Mouse (Mus musculus) liver, adult 2 months (tissue): ENCODE measurements at regions not wholly inside any gene's neighbourhood (a gene's known extent, or its start where the extent isn't known, plus 50 kb on each side); places are given as distances from the start of the nearest gene placed in this dataset.

ENCODE experiments used
- DNase-seq: peaks from one replicate; pipeline ENCODE4 v3.0.0-alpha.2; 2011; ENCODE audit warnings: low read depth, low spot score; ENCODE audit errors: extremely low read depth
- H3K27ac ChIP-seq: fragments of 200-500 bp; replicated peaks from 2 replicates; pipeline ENCODE4 v1.5.1; 2012; ENCODE audit warnings: low read depth, mild to moderate bottlenecking, control low read depth, inconsistent platforms, low read length; ENCODE audit not compliant: insufficient read depth
- H3K27me3 ChIP-seq: fragments of 200-500 bp; 2 replicates; pipeline ENCODE4 v1.6.1; 2012; ENCODE audit warnings: mild to moderate bottlenecking, moderate library complexity, low read length, inconsistent platforms; ENCODE audit not compliant: control insufficient read depth, insufficient read depth
- H3K36me3 ChIP-seq: fragments of 200-500 bp; 2 replicates; pipeline ENCODE4 v1.6.1; 2012; ENCODE audit warnings: low read length, inconsistent platforms; ENCODE audit not compliant: control insufficient read depth, insufficient read depth
- H3K4me1 ChIP-seq: fragments of 200-500 bp; 2 replicates; pipeline ENCODE4 v1.6.1; 2011; ENCODE audit warnings: low read length; ENCODE audit not compliant: control insufficient read depth, insufficient read depth
- H3K4me3 ChIP-seq: fragments of 200-500 bp; 2 replicates; pipeline ENCODE4 v1.5.1; 2011; ENCODE audit warnings: low read depth, mild to moderate bottlenecking, control low read depth, low read length, moderate library complexity; ENCODE audit not compliant: insufficient read depth
- H3K79me2 ChIP-seq: fragments of 200-500 bp; 2 replicates; pipeline ENCODE4 v1.6.1; 2012; ENCODE audit warnings: inconsistent platforms, mild to moderate bottlenecking, low read length, moderate library complexity; ENCODE audit not compliant: control insufficient read depth, insufficient read depth
- H3K9ac ChIP-seq: fragments of 200-500 bp; 2 replicates; pipeline ENCODE4 v1.6.1; 2012; ENCODE audit warnings: low read depth, mild to moderate bottlenecking, control low read depth, inconsistent platforms, low read length
- CTCF ChIP-seq: fragments of 200-500 bp; IDR thresholded peaks from 2 replicates; pipeline ENCODE4 v1.5.1; 2011; ENCODE audit warnings: low read depth, low read length, control low read depth
- POLR2A ChIP-seq: fragments of 200-500 bp; IDR thresholded peaks from 2 replicates; pipeline ENCODE4 v1.6.1; 2011; ENCODE audit warnings: low read length, control low read depth; ENCODE audit not compliant: insufficient read depth; ENCODE audit errors: extremely low read depth
- WGBS: fragments of 180-500 bp; shearing (Covaris S2); methylation state at CpG from one replicate; pipeline ENCODE4 v1.1.7; 2018; 5-methylcytosine and 5-hydroxymethylcytosine counted together

- H3K36me3 ChIP-seq, result no peaks in the 10 kb centered on the region
- DNase-seq, result no peak
- WGBS, result 80% methylated on average over 3 of the region's 3 CpGs
Measured at GRCm38 (mm10) chr4:100037868-100038267, 57.7 kb upstream of the Ror1 start.

DNA sequence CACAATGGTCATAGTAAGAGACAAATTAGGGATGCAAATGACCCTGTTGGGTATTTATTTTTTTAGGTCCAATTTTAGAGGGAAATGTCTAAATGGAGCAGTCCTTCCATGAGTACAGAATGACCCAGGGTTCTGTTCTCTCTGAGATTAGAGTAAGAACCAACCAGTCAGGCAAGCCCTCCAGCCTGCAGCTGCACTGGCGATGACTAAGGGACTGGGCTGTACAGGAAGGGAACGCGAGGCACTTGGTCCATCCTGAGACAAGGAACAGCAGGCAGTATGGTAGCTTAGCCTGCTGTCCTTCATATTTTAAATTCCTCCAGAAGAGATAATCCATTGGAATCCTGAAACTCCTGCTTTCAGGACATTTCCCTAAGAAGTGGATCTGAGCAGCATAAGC, 55.9 kb upstream of the Ror1 start:
- H3K4me3 ChIP-seq, result no peak overlapping the region
- no peak for TF ChIP-seq POLR2A
- TF ChIP-seq CTCF, result no peak
- WGBS, result 80% methylated on average over 3 of the region's 3 CpGs
- no peaks in the 10 kb centered on the region for H3K36me3 ChIP-seq
- H3K27me3 ChIP-seq, result no peaks in the 10 kb centered on the region
- H3K4me1 ChIP-seq, result 0 out of 2 replicates have a peak, but pooled peaks cover 1% of the 10 kb centered on the region
- H3K9ac ChIP-seq, result no peak overlapping the region
- H3K79me2 ChIP-seq, result no peaks in the 10 kb centered on the region
- no peak for DNase-seq
- no peak overlapping the region for H3K27ac ChIP-seq

More at GRCm38 (mm10) chr4:100037868-100038267, 57.7 kb upstream of the Ror1 start:
- Histone ChIP-seq H3K4me1 (0 out of 2 replicates have a peak, but pooled peaks cover 1% of the 10 kb centered on the region), H3K27ac (no peak overlapping the region), H3K9ac (no peak overlapping the region), H3K4me3 (no peak overlapping the region), H3K79me2 (no peaks in the 10 kb centered on the region), H3K27me3 (no peaks in the 10 kb centered on the region)
- TF ChIP-seq POLR2A, result no peak
- no peak for TF ChIP-seq CTCF

GRCm38 (mm10) chr4:100041982-100042381, 53.6 kb upstream of the Ror1 start:
- Histone ChIP-seq H3K9ac (no peak overlapping the region), H3K27me3 (no peaks in the 10 kb centered on the region), H3K79me2 (no peaks in the 10 kb centered on the region), H3K4me1 (0 out of 2 replicates have a peak, but pooled peaks cover 1% of the 10 kb centered on the region), H3K36me3 (no peaks in the 10 kb centered on the region), H3K27ac (no peak overlapping the region), H3K4me3 (no peak overlapping the region)
- TF ChIP-seq POLR2A (no peak), CTCF (no peak)
- peak; percentile 42 for DNase-seq
- WGBS, result 59% methylated on average over 11 of the region's 11 CpGs

GRCm38 (mm10) chr4:100045164-100045906, 50.3 kb upstream of the Ror1 start:
- TF ChIP-seq CTCF (no peak), POLR2A (no peak)
- no peak for DNase-seq
- 89% methylated on average over 15 of the region's 15 CpGs for WGBS

More at GRCm38 (mm10) chr4:100045164-100045906, 50.3 kb upstream of the Ror1 start:
- Histone ChIP-seq H3K4me3 (no peak overlapping the region), H3K27me3 (no peaks in the 10 kb centered on the region), H3K36me3 (no peaks in the 10 kb centered on the region), H3K27ac (no peak overlapping the region), H3K9ac (no peak overlapping the region), H3K79me2 (no peaks in the 10 kb centered on the region), H3K4me1 (0 out of 2 replicates have a peak, but pooled peaks cover 5% of the 10 kb centered on the region)
